Mouse (Mus musculus) olfactory bulb, adult 2 months (tissue): Measurements from ENCODE around the gene Aoc3. TPM values are rescaled to one million over a fixed set of nuclear protein-coding genes. Genes with fewer than 3 reads are reported as not detected.
A peak's percentile ranks its signal among the peaks of the same experiment; 100 is the strongest.

Source experiments
- H3K27ac ChIP-seq: fragments of 200-500 bp; 2 replicates; pipeline ENCODE4 v1.5.1; 2012; ENCODE audit warnings: low read depth, low read length; ENCODE audit not compliant: insufficient read depth
- H3K4me1 ChIP-seq: fragments of 200-500 bp; 2 replicates; pipeline ENCODE4 v1.6.1; 2012; ENCODE audit warnings: low read length; ENCODE audit not compliant: control insufficient read depth, insufficient read depth
- H3K4me3 ChIP-seq: fragments of 200-500 bp; 2 replicates; pipeline ENCODE4 v1.5.1; 2012; ENCODE audit warnings: mild to moderate bottlenecking, low read depth, low read length, moderate library complexity; ENCODE audit not compliant: insufficient read depth
- CTCF ChIP-seq: fragments of 200-500 bp; IDR thresholded peaks from 2 replicates; pipeline ENCODE4 v1.5.1; 2012; ENCODE audit warnings: low read depth, mild to moderate bottlenecking, low read length, moderate library complexity; ENCODE audit not compliant: insufficient read depth
- POLR2A ChIP-seq: fragments of 200-500 bp; IDR thresholded peaks from 2 replicates; pipeline ENCODE4 v1.6.1; 2012; ENCODE audit warnings: mild to moderate bottlenecking, low read depth, low read length, moderate library complexity; ENCODE audit not compliant: insufficient read depth
- WGBS: fragments of 180-500 bp; shearing (Covaris S2); methylation state at CpG from one replicate; pipeline ENCODE4 v1.1.7; 2018; 5-methylcytosine and 5-hydroxymethylcytosine counted together
- polyA plus RNA-seq: library from polyadenylated mRNA; stranded (reverse); fragments of >200 nt; gene quantifications from 2 replicates; pipeline ENCODE4 v1.2.4, GENCODE M21; 2012; ENCODE audit warnings: low replicate concordance; ENCODE audit not compliant: missing spikeins, insufficient read depth, insufficient read length

Aoc3 gene
- polyA plus RNA-seq, 1 experiment: not detected

GRCm38 (mm10) chr11:101302004-101302798 is 28.2 kb upstream of the Aoc3 start, which contains the start of gene Becn1:
Gene Becn1, minus strand, starts transcription at chr11:101302286.
- H3K4me1 ChIP-seq: peaks cover 5% of the 10 kb centered on the region; the same call in 1 of the 2 replicates
- 5% methylated on average over 39 of the region's 39 CpGs for WGBS
- no peak within 1 kb of the TSS for H3K27ac ChIP-seq
- peak within 1 kb of the TSS; percentile 72 for H3K4me3 ChIP-seq
- TF ChIP-seq POLR2A (peak; percentile 70), CTCF (peak; percentile 87)

GRCm38 (mm10) chr11:101307744-101308143 is 22.7 kb upstream of the Aoc3 start:
- no peak for TF ChIP-seq CTCF
- no peak for TF ChIP-seq POLR2A
- Histone ChIP-seq H3K4me1 (no peaks in the 10 kb centered on the region), H3K27ac (no peak overlapping the region), H3K4me3 (no peak overlapping the region)
- 46% methylated on average over 5 of the region's 5 CpGs for WGBS

GRCm38 (mm10) chr11:101311083-101311482 is 19.3 kb upstream of the Aoc3 start:
- no peaks in the 10 kb centered on the region for H3K4me1 ChIP-seq
- no peak overlapping the region for H3K4me3 ChIP-seq
- 89% methylated on average over 3 of the region's 3 CpGs for WGBS
- H3K27ac ChIP-seq: no peak overlapping the region
- TF ChIP-seq POLR2A: no peak

GRCm38 (mm10) chr11:101312150-101312549 is 18.3 kb upstream of the Aoc3 start:
- no peak for TF ChIP-seq POLR2A
- no peak for TF ChIP-seq CTCF
- peaks cover 2% of the 10 kb centered on the region; the same call in 1 of the 2 replicates for H3K4me1 ChIP-seq
- H3K4me3 ChIP-seq: no peak overlapping the region
- WGBS: 63% methylated on average over 3 of the region's 3 CpGs
- H3K27ac ChIP-seq: no peak overlapping the region

DNA sequence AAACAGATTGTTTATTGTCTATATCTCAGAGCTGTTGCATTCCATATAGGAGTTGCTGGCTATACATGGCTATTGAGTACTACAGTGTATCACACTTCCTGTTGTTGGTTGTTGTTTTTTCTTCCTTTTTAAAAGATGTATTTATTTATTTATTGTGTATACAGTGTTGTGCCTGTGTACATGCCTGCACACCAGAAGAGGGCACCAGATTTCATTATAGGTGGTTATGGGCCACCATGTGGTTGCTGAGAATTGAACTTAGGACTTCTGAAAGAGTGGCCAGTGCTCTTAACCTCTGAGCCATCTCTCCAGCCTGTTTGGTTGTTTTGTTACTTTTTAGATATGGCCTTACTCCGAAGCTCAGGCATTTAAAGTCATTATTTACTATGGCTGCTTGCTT is 15.8 kb upstream of the Aoc3 start:
- TF ChIP-seq CTCF (no peak), POLR2A (no peak)
- Histone ChIP-seq H3K27ac (no peak overlapping the region), H3K4me3 (no peak overlapping the region), H3K4me1 (peaks cover 2% of the 10 kb centered on the region; the same call in 1 of the 2 replicates)
- 94% methylated on average over 1 of the region's 1 CpGs for WGBS

DNA sequence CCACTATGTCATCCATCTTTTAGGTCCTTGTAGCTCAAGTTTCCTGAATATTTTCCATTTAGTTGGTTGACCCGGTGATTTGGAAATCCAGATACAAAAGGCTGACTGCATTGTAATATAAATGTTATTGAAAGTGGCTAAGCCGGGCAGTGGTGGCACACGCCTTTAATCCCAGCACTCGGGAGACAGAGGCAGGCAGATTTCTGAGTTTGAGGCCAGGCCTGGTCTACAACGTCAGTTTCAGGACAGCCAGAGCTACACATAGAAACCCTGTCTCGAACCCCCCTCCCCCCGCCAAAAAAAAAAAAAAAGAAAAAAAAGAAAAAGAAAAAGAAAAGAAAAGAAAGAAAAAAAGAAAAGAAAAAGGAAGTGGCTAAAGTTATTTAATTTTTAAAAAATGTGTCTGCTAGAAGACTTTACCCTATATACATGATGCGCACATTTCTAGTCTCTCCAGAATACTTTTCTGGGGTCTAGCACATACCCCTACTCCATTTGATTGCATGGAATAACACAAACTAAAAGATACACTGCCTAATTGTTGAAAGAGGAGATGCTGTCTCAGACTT is 15.2 kb upstream of the Aoc3 start:
- Histone ChIP-seq H3K27ac (peak overlapping the region; percentile 77; the same call in 1 of the 2 replicates), H3K4me1 (peaks cover 2% of the 10 kb centered on the region; the same call in 1 of the 2 replicates), H3K4me3 (peak overlapping the region; percentile 80; the same call in 1 of the 2 replicates)
- TF ChIP-seq POLR2A: no peak
- no peak for TF ChIP-seq CTCF
- WGBS: 84% methylated on average over 8 of the region's 8 CpGs

- H3K4me3 ChIP-seq: peak within 1 kb of the TSS; percentile 80
- peak within 1 kb of the TSS; percentile 77 for H3K27ac ChIP-seq
- under 1% methylated on average over 62 of the region's 62 CpGs for WGBS
- H3K4me1 ChIP-seq: peaks cover 2% of the 10 kb centered on the region; the same call in 1 of the 2 replicates
- TF ChIP-seq POLR2A: peak; percentile 36; the same call in 1 of the 2 replicates
- 0 out of 2 replicates have a peak, but pooled peaks have one; percentile 5 for TF ChIP-seq CTCF
These were observed 14.5 kb upstream of the Aoc3 start, which contains the start of gene Psme3 for GRCm38 (mm10) chr11:101315665-101316500. Gene Psme3, plus strand, starts transcription at chr11:101316213.

- under 1% methylated on average over 17 of the region's 17 CpGs for WGBS
- H3K4me3 ChIP-seq: peak overlapping the region; percentile 80
- TF ChIP-seq POLR2A (no peak), CTCF (no peak)
- H3K27ac ChIP-seq: no peak overlapping the region
- H3K4me1 ChIP-seq: peaks cover 2% of the 10 kb centered on the region; the same call in 1 of the 2 replicates
These were observed 13.9 kb upstream of the Aoc3 start for GRCm38 (mm10) chr11:101316501-101316917.
